Mouse (Mus musculus) small intestine, adult 2 months (tissue): ENCODE data around the gene Scamp2. TPM values are rescaled to one million over a fixed set of nuclear protein-coding genes. Genes with fewer than 3 reads are reported as not detected.

Experiments used
- H3K27ac ChIP-seq: fragments of 200-500 bp; 2 replicates; pipeline ENCODE4 v1.5.1; 2012; ENCODE audit warnings: low read depth, low read length, control low read depth, inconsistent platforms; ENCODE audit not compliant: insufficient read depth
- H3K27me3 ChIP-seq: fragments of 200-500 bp; 2 replicates; pipeline ENCODE4 v1.6.1; 2012; ENCODE audit warnings: mild to moderate bottlenecking, moderate library complexity, low read length, inconsistent platforms; ENCODE audit not compliant: control insufficient read depth, insufficient read depth
- H3K36me3 ChIP-seq: fragments of 200-500 bp; 2 replicates; pipeline ENCODE4 v1.6.1; 2012; ENCODE audit warnings: mild to moderate bottlenecking, low read length, control low read depth, inconsistent platforms; ENCODE audit not compliant: control insufficient read depth, insufficient read depth
- H3K4me1 ChIP-seq: fragments of 200-500 bp; 2 replicates; pipeline ENCODE4 v1.6.1; 2012; ENCODE audit warnings: low read length, inconsistent platforms, mixed read lengths; ENCODE audit not compliant: control insufficient read depth, insufficient read depth, insufficient read length
- H3K4me3 ChIP-seq: fragments of 200-500 bp; 2 replicates; pipeline ENCODE4 v1.5.1; 2012; ENCODE audit warnings: low read depth, mild to moderate bottlenecking, control low read depth, inconsistent platforms, low read length, moderate library complexity
- CTCF ChIP-seq: fragments of 200-500 bp; IDR thresholded peaks from 2 replicates; pipeline ENCODE4 v1.5.1; 2012; ENCODE audit warnings: low read depth, mild to moderate bottlenecking, control low read depth, inconsistent platforms, low read length, moderate library complexity, mixed read lengths; ENCODE audit not compliant: insufficient replicate concordance, insufficient read length; ENCODE audit errors: extremely low read depth
- POLR2A ChIP-seq: fragments of 200-500 bp; IDR thresholded peaks from 2 replicates; pipeline ENCODE4 v1.6.1; 2012; ENCODE audit warnings: low read depth, mild to moderate bottlenecking, control low read depth, inconsistent platforms, low read length, moderate library complexity
- WGBS: fragments of 180-500 bp; shearing (Covaris S2); methylation state at CpG from one replicate; pipeline ENCODE4 v1.1.7; 2018; 5-methylcytosine and 5-hydroxymethylcytosine counted together
- polyA plus RNA-seq: library from polyadenylated mRNA; depleted of rRNA; stranded (reverse); fragments of >200 nt; gene quantifications from 2 replicates; pipeline ENCODE4 v1.2.3, GENCODE M21; 2012

Scamp2 gene
- polyA plus RNA-seq, 1 experiment = 207 TPM

DNA sequence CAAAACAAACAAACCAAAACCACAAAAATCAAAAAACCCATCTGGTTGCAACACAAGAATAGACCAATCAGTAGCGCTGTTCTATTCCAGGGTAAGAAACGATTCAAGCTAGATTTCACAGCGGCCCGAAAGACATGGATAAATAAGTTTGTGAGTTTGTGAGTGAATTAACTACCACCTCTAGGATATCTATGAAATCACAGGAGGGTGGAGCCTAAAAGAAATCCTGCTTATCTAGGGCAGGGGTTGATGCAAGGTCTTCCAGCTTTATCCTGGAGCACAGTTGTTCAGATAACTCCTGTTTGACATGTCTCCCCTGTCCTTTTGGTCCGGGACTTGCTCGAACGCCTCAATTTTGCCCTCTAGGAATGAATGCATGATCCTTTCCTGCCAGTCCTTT lies 480 bp upstream of the Scamp2 start:
- 24% methylated on average over 7 of the region's 7 CpGs for WGBS
- Histone ChIP-seq H3K27me3 (no peaks in the 10 kb centered on the region), H3K4me1 (peaks cover 16% of the 10 kb centered on the region), H3K36me3 (no peaks in the 10 kb centered on the region), H3K27ac (peak overlapping the region; percentile 27), H3K4me3 (peak overlapping the region; percentile 17; the same call in 1 of the 2 replicates)
- TF ChIP-seq POLR2A = no peak
- no peak for TF ChIP-seq CTCF

GRCm38 (mm10) chr9:57561711-57562099 lies 962 bp downstream of the Scamp2 start:
- WGBS = 14% methylated on average over 13 of the region's 13 CpGs
- Histone ChIP-seq H3K36me3 (no peaks in the 10 kb centered on the region), H3K4me1 (peaks cover 29% of the 10 kb centered on the region), H3K27me3 (no peaks in the 10 kb centered on the region), H3K27ac (peak overlapping the region; percentile 96), H3K4me3 (peak overlapping the region; percentile 76)
- no peak for TF ChIP-seq CTCF
- no peak for TF ChIP-seq POLR2A

- peak overlapping the region; percentile 96 for H3K27ac ChIP-seq
- H3K4me1 ChIP-seq = peaks cover 34% of the 10 kb centered on the region
- TF ChIP-seq CTCF (no peak), POLR2A (peak; percentile 43; the same call in 1 of the 2 replicates)
- H3K36me3 ChIP-seq = peaks cover 3% of the 10 kb centered on the region
- 15% methylated on average over 4 of the region's 4 CpGs for WGBS
- peak overlapping the region; percentile 60 for H3K4me3 ChIP-seq
- H3K27me3 ChIP-seq = no peaks in the 10 kb centered on the region
Measured at GRCm38 (mm10) chr9:57562896-57563372, 2.2 kb downstream of the Scamp2 start.

DNA sequence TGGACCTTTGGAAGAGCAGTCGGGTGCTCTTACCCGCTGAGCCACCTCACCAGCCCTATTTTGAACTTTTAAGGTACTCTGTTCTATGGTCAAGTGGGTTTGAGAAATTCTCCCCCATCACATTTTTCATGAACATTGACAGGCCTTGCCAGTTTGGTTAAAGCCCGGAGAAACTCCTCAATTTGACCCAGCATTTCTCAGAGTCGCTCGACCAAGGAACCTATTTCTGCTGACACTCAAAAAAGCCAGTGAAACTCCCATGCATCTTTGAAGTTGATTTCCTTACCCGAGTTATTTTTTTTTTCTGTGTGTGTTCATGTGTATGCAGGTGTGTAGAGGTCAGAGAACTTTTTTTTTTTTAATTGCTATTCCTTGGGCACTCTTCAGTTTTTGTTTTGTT lies 3.9 kb downstream of the Scamp2 start:
- H3K27me3 ChIP-seq = no peaks in the 10 kb centered on the region
- no peak overlapping the region for H3K4me3 ChIP-seq
- no peak overlapping the region for H3K27ac ChIP-seq
- WGBS = 63% methylated on average over 6 of the region's 6 CpGs
- H3K4me1 ChIP-seq = peaks cover 34% of the 10 kb centered on the region
- H3K36me3 ChIP-seq = peaks cover 19% of the 10 kb centered on the region
- TF ChIP-seq CTCF (no peak), POLR2A (no peak)

DNA sequence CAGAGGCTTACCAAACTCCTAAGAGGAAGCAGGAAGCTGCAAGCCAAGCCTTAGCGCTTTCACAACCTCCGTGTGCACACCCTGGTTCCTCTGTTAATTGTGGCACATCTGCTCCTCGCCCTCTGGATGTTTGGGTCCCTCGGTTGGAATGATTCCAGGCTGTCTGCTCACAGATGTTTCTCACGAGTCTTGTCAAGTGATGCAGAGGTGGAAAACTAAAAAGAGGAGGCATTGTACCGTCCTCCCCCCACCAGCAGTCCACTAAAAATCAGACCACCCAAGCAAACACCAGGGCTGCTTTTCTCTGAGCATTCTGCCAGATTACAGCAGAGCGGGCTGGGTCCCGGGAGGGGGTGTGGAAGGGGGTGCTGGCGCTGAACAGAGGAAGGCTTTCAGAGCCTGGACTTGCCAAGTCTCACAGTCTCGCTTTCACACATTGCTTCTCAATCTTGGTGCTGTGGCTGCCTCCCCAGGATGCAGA lies 5.0 kb downstream of the Scamp2 start:
- no peaks in the 10 kb centered on the region for H3K27me3 ChIP-seq
- H3K4me1 ChIP-seq = peaks cover 30% of the 10 kb centered on the region
- 18% methylated on average over 10 of the region's 10 CpGs for WGBS
- TF ChIP-seq POLR2A (no peak), CTCF (no peak)
- H3K27ac ChIP-seq = peak overlapping the region; percentile 68
- peaks cover 23% of the 10 kb centered on the region for H3K36me3 ChIP-seq
- H3K4me3 ChIP-seq = no peak overlapping the region

DNA sequence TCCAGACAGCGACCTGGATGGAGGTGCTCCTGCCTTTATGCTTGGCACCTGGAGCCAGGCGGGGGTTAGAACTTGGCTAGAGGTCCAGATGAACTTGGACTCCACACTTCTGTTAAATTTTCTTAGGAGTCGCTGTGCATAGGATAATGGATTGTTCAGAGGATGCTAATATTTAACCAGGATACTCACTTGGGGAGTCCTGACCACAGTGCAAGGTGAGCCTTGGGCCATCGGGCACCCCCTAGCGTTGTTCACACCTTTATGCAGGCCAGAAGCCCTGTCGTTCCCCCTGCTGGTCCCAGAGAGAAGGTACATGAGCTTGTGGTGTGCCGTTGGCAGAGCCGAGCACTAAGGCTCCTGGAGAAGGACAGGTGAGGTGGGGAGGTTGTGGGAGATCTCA lies 6.1 kb downstream of the Scamp2 start:
- Histone ChIP-seq H3K27ac (no peak overlapping the region; the same call in 1 of the 2 replicates), H3K4me3 (no peak overlapping the region), H3K36me3 (peaks cover 29% of the 10 kb centered on the region), H3K4me1 (peaks cover 30% of the 10 kb centered on the region), H3K27me3 (no peaks in the 10 kb centered on the region)
- WGBS = 27% methylated on average over 8 of the region's 8 CpGs
- TF ChIP-seq POLR2A (no peak), CTCF (peak; percentile 68; the same call in 1 of the 2 replicates)

DNA sequence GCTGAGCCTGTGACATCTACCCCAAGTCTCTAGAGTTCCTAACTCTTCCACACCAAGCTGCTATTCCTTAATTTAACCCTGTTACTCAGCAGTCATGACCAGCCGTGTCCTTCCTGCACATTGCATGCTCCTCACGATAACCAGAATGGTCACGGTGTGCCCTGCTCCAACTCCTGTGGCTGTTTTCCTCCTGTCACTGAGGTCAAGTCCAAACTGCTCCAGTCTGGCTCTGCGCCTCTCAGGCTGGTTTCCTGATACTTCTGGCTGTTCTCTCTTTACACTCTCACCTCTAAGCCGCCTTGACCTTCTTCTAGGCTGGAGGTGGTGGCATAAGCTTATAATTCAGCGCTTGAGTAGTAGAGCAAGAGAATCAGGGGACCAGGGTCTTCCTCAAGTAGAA lies 7.8 kb downstream of the Scamp2 start:
- H3K4me3 ChIP-seq = no peak overlapping the region
- 95% methylated on average over 6 of the region's 6 CpGs for WGBS
- H3K4me1 ChIP-seq = peaks cover 25% of the 10 kb centered on the region
- TF ChIP-seq POLR2A = no peak
- no peak for TF ChIP-seq CTCF
- peak overlapping the region; percentile 1; the same call in 1 of the 2 replicates for H3K27ac ChIP-seq
- H3K36me3 ChIP-seq = peaks cover 38% of the 10 kb centered on the region
- no peaks in the 10 kb centered on the region for H3K27me3 ChIP-seq
